Mouse (Mus musculus) forebrain, embryonic 15.5 days (tissue): Measurements from ENCODE around the gene Lzts3. TPM values are rescaled to one million over a fixed set of nuclear protein-coding genes. Genes with fewer than 3 reads are reported as not detected.

Source experiments
- ATAC-seq: fragments of 200-750 bp; cut with Nextera tagmentation; replicated peaks from 2 replicates; pipeline ENCODE4 v1.8.0; 2017; ENCODE audit warnings: mild to moderate bottlenecking, moderate TSS enrichment, moderate library complexity
- H3K27ac ChIP-seq: fragments of 300-500 bp; sonication (generic); replicated peaks from 2 replicates; pipeline ENCODE4 v1.5.1; 2015; ENCODE audit warnings: mild to moderate bottlenecking, inconsistent platforms
- H3K27me3 ChIP-seq: fragments of 300-500 bp; sonication (generic); 2 replicates; pipeline ENCODE4 v1.6.1; 2015; ENCODE audit warnings: inconsistent platforms
- H3K36me3 ChIP-seq: fragments of 300-500 bp; sonication (generic); 2 replicates; pipeline ENCODE4 v1.6.1; 2015; ENCODE audit warnings: mild to moderate bottlenecking, inconsistent platforms
- H3K4me1 ChIP-seq: fragments of 300-500 bp; sonication (generic); 2 replicates; pipeline ENCODE4 v1.6.1; 2015; ENCODE audit warnings: inconsistent platforms
- H3K4me2 ChIP-seq: fragments of 300-500 bp; sonication (generic); replicated peaks from 2 replicates; pipeline ENCODE4 v1.6.1; 2015; ENCODE audit warnings: mild to moderate bottlenecking, inconsistent platforms
- H3K4me3 ChIP-seq: fragments of 300-500 bp; sonication (generic); 2 replicates; pipeline ENCODE4 v1.5.1; 2015; ENCODE audit warnings: mild to moderate bottlenecking, inconsistent platforms
- H3K9ac ChIP-seq: fragments of 300-500 bp; sonication (generic); replicated peaks from 2 replicates; pipeline ENCODE4 v1.6.1; 2015; ENCODE audit warnings: mild to moderate bottlenecking, inconsistent platforms
- H3K9me3 ChIP-seq: fragments of 300-500 bp; sonication (generic); 2 replicates; pipeline ENCODE4 v1.6.1; 2016; ENCODE audit warnings: inconsistent platforms
- WGBS: fragments of 180-500 bp; shearing (Covaris S2); methylation state at CpG from one replicate; pipeline ENCODE4 v1.1.7; 2015; ENCODE audit warnings: mixed read lengths; 5-methylcytosine and 5-hydroxymethylcytosine counted together
- polyA plus RNA-seq: library from polyadenylated mRNA; unstranded; fragments of >200 nt; fragmentation: Nextera tagmentation; extraction: Ambion mirVana; gene quantifications from 2 replicates; pipeline ENCODE4 v1.2.1, GENCODE M21; 2015

Gene Lzts3
- polyA plus RNA-seq, 1 experiment from 2014 or later = 10.0 TPM

DNA sequence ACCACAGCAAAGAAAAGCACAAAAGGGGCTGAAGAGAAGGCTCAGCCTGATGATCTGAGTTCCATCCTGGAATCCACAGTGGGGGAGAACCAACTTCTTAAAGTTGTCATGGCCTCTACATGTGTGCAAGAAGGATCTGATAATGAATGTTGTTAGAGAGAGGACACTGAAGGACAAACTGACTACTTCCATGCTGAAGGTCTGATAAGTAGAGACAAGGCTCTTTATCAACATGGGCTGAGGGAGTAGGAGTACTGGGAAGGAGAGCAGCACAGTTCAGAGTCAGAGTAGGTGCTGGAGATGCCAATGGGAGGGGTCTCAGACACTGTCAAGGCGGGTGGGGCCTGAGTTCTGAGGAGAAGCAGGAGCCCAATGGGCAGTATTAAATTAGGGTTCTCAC is 47.0 kb downstream of the Lzts3 start:
- Histone ChIP-seq H3K4me3 (no peak overlapping the region), H3K9ac (no peak overlapping the region), H3K27ac (no peak overlapping the region), H3K36me3 (peaks cover 60% of the 10 kb centered on the region), H3K4me1 (no peaks in the 10 kb centered on the region), H3K9me3 (no peaks in the 10 kb centered on the region), H3K4me2 (no peak overlapping the region), H3K27me3 (no peaks in the 10 kb centered on the region)
- ATAC-seq = no peak
- WGBS = 95% methylated on average over 1 of the region's 1 CpGs

DNA sequence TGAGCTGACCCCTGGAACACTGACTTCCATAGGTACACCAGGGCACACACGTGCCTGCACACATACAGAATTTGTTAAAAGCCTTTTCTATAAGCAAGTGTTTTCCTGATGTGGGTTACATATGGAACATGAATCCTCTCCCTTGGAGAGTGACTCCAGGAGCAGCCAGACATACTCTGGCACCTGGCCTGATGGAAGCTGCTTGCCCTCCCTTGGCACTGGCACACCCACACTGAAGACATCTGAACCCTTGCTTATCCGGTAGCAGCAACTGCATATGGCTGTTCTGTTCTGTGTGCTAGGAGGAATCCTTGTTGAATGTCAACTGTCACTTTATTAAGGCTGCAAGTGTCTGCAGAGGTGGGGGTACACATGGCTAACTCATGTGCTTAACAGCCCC is 51.6 kb downstream of the Lzts3 start:
- H3K4me3 ChIP-seq = no peak overlapping the region
- no peaks in the 10 kb centered on the region for H3K27me3 ChIP-seq
- H3K9me3 ChIP-seq = no peaks in the 10 kb centered on the region
- no peaks in the 10 kb centered on the region for H3K4me1 ChIP-seq
- peaks cover 34% of the 10 kb centered on the region for H3K36me3 ChIP-seq
- no peak for ATAC-seq
- H3K9ac ChIP-seq = no peak overlapping the region
- WGBS = 93% methylated on average over 2 of the region's 2 CpGs
- no peak overlapping the region for H3K27ac ChIP-seq
- no peak overlapping the region for H3K4me2 ChIP-seq

DNA sequence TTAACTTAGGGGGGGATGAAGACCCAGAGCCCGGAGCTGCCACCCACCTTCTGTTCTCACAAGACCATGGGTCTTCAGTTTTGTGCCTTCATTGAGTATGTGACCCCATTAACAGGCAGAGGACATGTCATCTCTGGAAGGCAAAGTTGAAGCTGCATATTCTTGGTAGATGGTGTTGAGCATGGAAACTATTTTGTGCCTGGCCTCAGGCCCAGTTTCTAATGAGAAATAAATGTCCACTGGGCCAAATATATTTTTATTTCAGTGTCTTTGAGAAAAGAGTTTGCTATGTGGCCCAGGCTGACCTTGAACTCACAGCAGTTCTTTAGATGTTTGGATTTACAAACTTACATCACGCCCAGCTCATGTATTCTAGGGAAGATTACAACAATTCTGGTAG is 52.8 kb downstream of the Lzts3 start:
- Histone ChIP-seq H3K36me3 (peaks cover 22% of the 10 kb centered on the region), H3K9me3 (no peaks in the 10 kb centered on the region), H3K4me1 (no peaks in the 10 kb centered on the region), H3K27me3 (no peaks in the 10 kb centered on the region), H3K27ac (no peak overlapping the region), H3K4me3 (no peak overlapping the region), H3K4me2 (no peak overlapping the region), H3K9ac (no peak overlapping the region)
- WGBS = 99% methylated on average over 2 of the region's 2 CpGs
- ATAC-seq = no peak

DNA sequence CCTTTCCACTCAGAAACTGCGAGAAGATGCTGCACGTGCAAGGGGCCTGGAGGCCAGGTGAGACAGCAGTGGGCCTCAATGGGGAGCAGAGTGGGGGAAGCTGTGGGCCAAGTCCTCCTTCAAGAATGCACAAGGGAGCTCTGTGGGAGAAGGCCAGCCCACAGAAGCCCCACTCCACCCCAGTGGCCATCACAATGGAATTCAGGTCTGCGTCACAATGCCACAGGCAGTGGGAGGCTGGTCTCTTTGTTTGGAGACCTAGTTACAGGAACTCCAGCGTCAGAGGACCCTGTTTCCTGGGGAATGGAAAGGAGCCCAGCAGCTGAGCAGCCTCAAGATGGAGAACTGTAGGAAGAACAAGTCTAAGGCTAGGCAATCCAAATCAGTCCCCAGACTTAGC is 53.4 kb downstream of the Lzts3 start:
- H3K9me3 ChIP-seq = no peaks in the 10 kb centered on the region
- no peak overlapping the region for H3K27ac ChIP-seq
- H3K36me3 ChIP-seq = peaks cover 21% of the 10 kb centered on the region
- H3K4me1 ChIP-seq = no peaks in the 10 kb centered on the region
- H3K4me2 ChIP-seq = no peak overlapping the region
- H3K4me3 ChIP-seq = no peak overlapping the region
- 0 out of 2 replicates have a peak, but pooled peaks cover under 1% of the 10 kb centered on the region for H3K27me3 ChIP-seq
- H3K9ac ChIP-seq = no peak overlapping the region
- WGBS = 63% methylated on average over 4 of the region's 4 CpGs
- ATAC-seq = no peak

DNA sequence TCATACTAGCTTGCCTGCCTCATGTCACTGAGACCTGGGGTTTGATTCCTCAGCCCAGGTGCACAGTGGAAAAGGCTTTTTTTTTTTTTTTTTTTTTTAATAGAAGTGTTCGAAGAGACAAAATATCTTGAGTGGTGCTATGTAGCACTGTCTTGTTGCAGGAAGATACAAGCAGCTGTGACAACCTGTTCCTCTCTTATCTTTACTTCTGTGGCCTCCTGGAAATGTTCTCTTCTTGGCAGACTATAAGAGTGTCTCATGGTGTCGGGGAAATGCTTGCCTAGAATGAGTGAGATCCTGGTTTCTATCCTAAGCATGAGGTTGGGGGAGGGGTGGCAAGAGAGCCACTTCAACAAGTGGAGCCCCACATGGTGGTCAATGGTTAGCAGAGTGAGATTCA is 54.2 kb downstream of the Lzts3 start:
- 0 out of 2 replicates have a peak, but pooled peaks cover 5% of the 10 kb centered on the region for H3K27me3 ChIP-seq
- H3K9ac ChIP-seq = no peak overlapping the region
- ATAC-seq = no peak
- H3K27ac ChIP-seq = no peak overlapping the region
- WGBS = 97% methylated on average over 2 of the region's 2 CpGs
- no peaks in the 10 kb centered on the region for H3K4me1 ChIP-seq
- no peaks in the 10 kb centered on the region for H3K9me3 ChIP-seq
- H3K4me2 ChIP-seq = no peak overlapping the region
- peaks cover 19% of the 10 kb centered on the region for H3K36me3 ChIP-seq
- no peak overlapping the region for H3K4me3 ChIP-seq

DNA sequence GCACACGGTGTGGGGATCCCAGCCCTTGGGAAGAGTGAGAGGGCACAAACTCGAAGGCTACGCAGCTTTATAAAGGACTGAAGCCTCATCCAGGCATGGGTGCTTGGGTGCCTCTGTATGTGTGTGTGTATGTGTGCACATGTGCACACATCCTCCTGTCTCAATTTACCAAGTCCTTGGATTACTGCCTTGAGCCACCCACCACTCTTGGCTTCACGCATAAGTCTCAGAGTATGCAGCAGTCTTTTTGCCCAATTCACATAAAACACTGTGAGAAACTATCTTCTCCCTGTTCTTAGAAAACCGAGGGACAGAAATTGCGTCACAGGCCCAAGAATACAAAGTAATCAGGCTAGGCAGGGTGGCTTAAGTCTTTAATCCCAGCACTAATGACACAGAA is 56.6 kb downstream of the Lzts3 start:
- Histone ChIP-seq H3K4me3 (no peak overlapping the region), H3K27ac (no peak overlapping the region), H3K9me3 (no peaks in the 10 kb centered on the region), H3K36me3 (peaks cover 9% of the 10 kb centered on the region; the same call in 1 of the 2 replicates), H3K27me3 (peaks cover 24% of the 10 kb centered on the region), H3K9ac (no peak overlapping the region), H3K4me2 (no peak overlapping the region), H3K4me1 (peaks cover 1% of the 10 kb centered on the region; the same call in 1 of the 2 replicates)
- 90% methylated on average over 6 of the region's 6 CpGs for whole genome bisulfite sequencing
- ATAC-seq = no peak

DNA sequence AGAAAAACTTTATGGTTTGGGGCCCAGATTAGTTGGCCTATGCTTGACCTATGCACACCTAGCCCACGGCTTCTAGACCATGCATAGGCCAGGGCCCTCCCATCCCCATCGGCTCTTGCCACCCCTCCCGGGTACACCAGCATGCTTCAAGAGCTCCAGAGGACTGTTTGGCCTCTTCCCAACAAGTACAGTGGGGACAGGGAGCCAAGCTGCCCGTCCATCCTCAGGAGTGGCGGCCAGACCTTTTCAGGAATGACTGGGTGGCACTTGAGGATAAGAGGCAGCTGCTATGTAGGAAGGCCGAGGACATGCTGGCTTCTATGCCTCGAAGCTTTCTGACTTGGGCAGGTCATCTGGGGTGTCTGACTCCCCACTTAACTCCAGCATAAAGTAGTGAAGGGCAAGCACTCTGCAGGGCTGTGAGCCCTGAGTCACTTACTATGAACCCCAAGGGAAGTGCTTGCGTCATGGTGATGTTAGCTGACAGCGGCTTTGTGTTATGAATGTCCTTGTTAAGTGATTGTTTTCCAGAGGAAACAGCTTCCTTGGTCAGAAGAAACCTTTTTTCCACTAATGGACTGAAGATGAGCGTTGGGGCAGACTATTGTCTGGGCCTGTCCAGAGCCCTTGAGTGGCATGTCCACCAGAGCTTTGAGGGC is 58.6 kb downstream of the Lzts3 start:
- no peaks in the 10 kb centered on the region for H3K9me3 ChIP-seq
- H3K4me2 ChIP-seq = no peak overlapping the region
- peaks cover 11% of the 10 kb centered on the region; the same call in 1 of the 2 replicates for H3K4me1 ChIP-seq
- 80% methylated on average over 10 of the region's 10 CpGs for WGBS
- H3K27ac ChIP-seq = no peak overlapping the region
- peaks cover 40% of the 10 kb centered on the region for H3K27me3 ChIP-seq
- H3K36me3 ChIP-seq = no peaks in the 10 kb centered on the region
- no peak overlapping the region for H3K9ac ChIP-seq
- H3K4me3 ChIP-seq = no peak overlapping the region
- ATAC-seq = no peak

Other genes starting within 250 kb of the Lzts3 start
- gene Cpxm1, start 245.2 kb downstream of the Lzts3 start, polyA plus RNA-seq = 14.6 and 15.2 TPM in 2 replicates
- 0.24 and 0.25 TPM in 2 replicates for gene Gm28372, start 237.6 kb downstream of the Lzts3 start, polyA plus RNA-seq
- gene 1700020A23Rik, start 237.5 kb downstream of the Lzts3 start, polyA plus RNA-seq = 0.42 and 0.45 TPM in 2 replicates
- not detected in 2 replicates for gene Tmem239, start 236.3 kb downstream of the Lzts3 start, polyA plus RNA-seq
- gene Vps16, start 218.5 kb downstream of the Lzts3 start, polyA plus RNA-seq = 116 and 119 TPM in 2 replicates
- gene Pced1a, start 218.1 kb downstream of the Lzts3 start, polyA plus RNA-seq = 12.4 and 12.8 TPM in 2 replicates
- 146 and 160 TPM in 2 replicates for gene Ptpra, start 192.5 kb downstream of the Lzts3 start, polyA plus RNA-seq
- gene Mrps26, start 79.1 kb downstream of the Lzts3 start, polyA plus RNA-seq = 77.8 and 82.3 TPM in 2 replicates
- gene Oxt, start 66.6 kb downstream of the Lzts3 start, polyA plus RNA-seq = 1.4 and 2.6 TPM in 2 replicates
- gene Avp, start 60.2 kb downstream of the Lzts3 start, polyA plus RNA-seq = 5.4 and 49.3 TPM in 2 replicates
- 14.1 and 15.4 TPM in 2 replicates for gene Fastkd5, start 12.8 kb downstream of the Lzts3 start, polyA plus RNA-seq
- 12.7 and 12.9 TPM in 2 replicates for gene Ubox5, start 12.8 kb downstream of the Lzts3 start, polyA plus RNA-seq
- 57.4 and 63.4 TPM in 2 replicates for gene Ddrgk1, start 21.9 kb upstream of the Lzts3 start, polyA plus RNA-seq
- 133 and 134 TPM in 2 replicates for gene Itpa, start 24.8 kb upstream of the Lzts3 start, polyA plus RNA-seq
- 0.97 and 1.8 TPM in 2 replicates for gene Slc4a11, start 54.7 kb upstream of the Lzts3 start, polyA plus RNA-seq